Mouse (Mus musculus): ENCODE results near the gene Sgf29. TPM values are rescaled to one million over a fixed set of nuclear protein-coding genes. Genes with fewer than 3 reads are reported as not detected.

Sgf29 gene
- polyA plus RNA-seq, 1 experiment from 2014 or later, result 53.7 TPM

GRCm38 (mm10) chr7:126645708-126646107 lies 3.4 kb upstream of the Sgf29 start:
- ATAC-seq (replicated peaks; ENCODE audit: low FRiP score) (no peak), DNase-seq (ENCODE audit: low spot score) (no peak)
- Histone ChIP-seq H3K4me2 (no peak overlapping the region), H3K27ac (ENCODE audit: low read depth, low read length) (no peak overlapping the region), H3K4me3 (ENCODE audit: low read depth, low read length) (no peak overlapping the region), H3K27me3 (replicated peaks; ENCODE audit: control insufficient read depth, insufficient read depth, low read length) (no peaks in the 10 kb centered on the region), H3K4me1 (replicated peaks; ENCODE audit: control insufficient read depth, insufficient read depth, low read length) (peaks cover 14% of the 10 kb centered on the region), H3K36me3 (ENCODE audit: control insufficient read depth, insufficient read depth, low read length) (no peaks in the 10 kb centered on the region), H3K9ac (ENCODE audit: low read depth, low read length) (no peak overlapping the region), H3K9me3 (ENCODE audit: control insufficient read depth, low read length) (no peaks in the 10 kb centered on the region)
- WGBS, result 57% methylated on average over 5 of the region's 5 CpGs

GRCm38 (mm10) chr7:126648486-126648885 lies 623 bp upstream of the Sgf29 start:
- ATAC-seq (replicated peaks; ENCODE audit: low FRiP score) (no peak), DNase-seq (ENCODE audit: low spot score) (no peak)
- Histone ChIP-seq H3K9ac (ENCODE audit: low read depth, low read length) (no peak overlapping the region), H3K36me3 (ENCODE audit: control insufficient read depth, insufficient read depth, low read length) (no peaks in the 10 kb centered on the region; the same call in 1 of the 2 replicates), H3K4me2 (peak overlapping the region; percentile 93), H3K9me3 (ENCODE audit: control insufficient read depth, low read length) (no peaks in the 10 kb centered on the region), H3K4me1 (replicated peaks; ENCODE audit: control insufficient read depth, insufficient read depth, low read length) (peaks cover 19% of the 10 kb centered on the region), H3K4me3 (ENCODE audit: low read depth, low read length) (no peak overlapping the region), H3K27me3 (replicated peaks; ENCODE audit: control insufficient read depth, insufficient read depth, low read length) (no peaks in the 10 kb centered on the region), H3K27ac (ENCODE audit: low read depth, low read length) (no peak overlapping the region)
- 75% methylated on average over 4 of the region's 4 CpGs for WGBS

DNA sequence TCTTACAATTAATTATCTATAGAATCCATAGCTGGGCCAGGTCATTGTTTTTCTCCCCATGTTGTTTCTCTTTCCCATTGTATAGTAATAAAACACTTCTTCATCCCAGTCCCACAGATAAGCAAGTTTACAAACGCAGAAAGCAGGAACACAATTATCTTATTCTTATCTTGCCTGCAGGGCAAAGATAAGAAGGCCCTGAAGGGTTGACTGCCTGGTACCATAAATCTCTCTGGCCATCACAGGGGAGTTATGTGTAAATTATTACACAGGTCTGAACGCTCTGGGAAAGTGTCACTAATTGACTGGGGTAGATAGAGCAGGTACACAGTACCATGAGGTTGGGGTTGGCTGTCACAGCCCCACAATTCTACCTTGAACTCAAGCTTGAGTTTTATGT lies 1.7 kb downstream of the Sgf29 start:
- Histone ChIP-seq H3K4me3 (ENCODE audit: low read depth, low read length) (peak overlapping the region; percentile 21; the same call in 1 of the 2 replicates), H3K4me1 (replicated peaks; ENCODE audit: control insufficient read depth, insufficient read depth, low read length) (peaks cover 27% of the 10 kb centered on the region), H3K27me3 (replicated peaks; ENCODE audit: control insufficient read depth, insufficient read depth, low read length) (no peaks in the 10 kb centered on the region), H3K9me3 (ENCODE audit: control insufficient read depth, low read length) (no peaks in the 10 kb centered on the region), H3K27ac (ENCODE audit: low read depth, low read length) (no peak overlapping the region), H3K4me2 (peak overlapping the region; percentile 93), H3K9ac (ENCODE audit: low read depth, low read length) (no peak overlapping the region), H3K36me3 (ENCODE audit: control insufficient read depth, insufficient read depth, low read length) (no peaks in the 10 kb centered on the region; the same call in 1 of the 2 replicates)
- 8% methylated on average over 2 of the region's 2 CpGs for WGBS
- DNase-seq (ENCODE audit: low spot score) (no peak), ATAC-seq (replicated peaks; ENCODE audit: low FRiP score) (peak; percentile 32; the same call in 1 of the 2 replicates)

- WGBS, result 71% methylated on average over 2 of the region's 2 CpGs
- H3K9ac ChIP-seq (ENCODE audit: low read depth, low read length), result no peak overlapping the region
- no peaks in the 10 kb centered on the region for H3K9me3 ChIP-seq (ENCODE audit: control insufficient read depth, low read length)
- no peaks in the 10 kb centered on the region; the same call in 1 of the 2 replicates for H3K36me3 ChIP-seq (ENCODE audit: control insufficient read depth, insufficient read depth, low read length)
- H3K4me1 ChIP-seq (replicated peaks; ENCODE audit: control insufficient read depth, insufficient read depth, low read length), result peaks cover 30% of the 10 kb centered on the region
- H3K4me3 ChIP-seq (ENCODE audit: low read depth, low read length), result no peak overlapping the region
- H3K27ac ChIP-seq (ENCODE audit: low read depth, low read length), result no peak overlapping the region
- ATAC-seq (replicated peaks; ENCODE audit: low FRiP score), result no peak
- no peaks in the 10 kb centered on the region for H3K27me3 ChIP-seq (replicated peaks; ENCODE audit: control insufficient read depth, insufficient read depth, low read length)
- no peak overlapping the region for H3K4me2 ChIP-seq
- no peak for DNase-seq (ENCODE audit: low spot score)
Measured at GRCm38 (mm10) chr7:126653991-126654390, 4.9 kb downstream of the Sgf29 start.

- H3K27me3 ChIP-seq (replicated peaks; ENCODE audit: control insufficient read depth, insufficient read depth, low read length), result no peaks in the 10 kb centered on the region
- ATAC-seq (replicated peaks; ENCODE audit: low FRiP score) (peak; percentile 39; the same call in 1 of the 2 replicates), DNase-seq (ENCODE audit: low spot score) (no peak)
- no peak overlapping the region for H3K4me3 ChIP-seq (ENCODE audit: low read depth, low read length)
- no peaks in the 10 kb centered on the region for H3K9me3 ChIP-seq (ENCODE audit: control insufficient read depth, low read length)
- no peak overlapping the region for H3K9ac ChIP-seq (ENCODE audit: low read depth, low read length)
- H3K4me1 ChIP-seq (replicated peaks; ENCODE audit: control insufficient read depth, insufficient read depth, low read length), result peaks cover 18% of the 10 kb centered on the region
- no peak overlapping the region for H3K4me2 ChIP-seq
- no peaks in the 10 kb centered on the region; the same call in 1 of the 2 replicates for H3K36me3 ChIP-seq (ENCODE audit: control insufficient read depth, insufficient read depth, low read length)
- peak overlapping the region; percentile 59 for H3K27ac ChIP-seq (ENCODE audit: low read depth, low read length)
- 69% methylated on average over 3 of the region's 3 CpGs for WGBS
Measured at GRCm38 (mm10) chr7:126655695-126656094, 6.6 kb downstream of the Sgf29 start.

GRCm38 (mm10) chr7:126657522-126657921 lies 8.4 kb downstream of the Sgf29 start:
- ATAC-seq (replicated peaks; ENCODE audit: low FRiP score) (no peak), DNase-seq (ENCODE audit: low spot score) (no peak)
- WGBS, result 92% methylated on average over 1 of the region's 1 CpGs
- Histone ChIP-seq H3K9me3 (ENCODE audit: control insufficient read depth, low read length) (no peaks in the 10 kb centered on the region), H3K4me2 (no peak overlapping the region), H3K27ac (ENCODE audit: low read depth, low read length) (no peak overlapping the region), H3K4me3 (ENCODE audit: low read depth, low read length) (no peak overlapping the region), H3K36me3 (ENCODE audit: control insufficient read depth, insufficient read depth, low read length) (0 out of 2 replicates have a peak, but pooled peaks cover 2% of the 10 kb centered on the region), H3K4me1 (replicated peaks; ENCODE audit: control insufficient read depth, insufficient read depth, low read length) (peaks cover 13% of the 10 kb centered on the region), H3K9ac (ENCODE audit: low read depth, low read length) (no peak overlapping the region), H3K27me3 (replicated peaks; ENCODE audit: control insufficient read depth, insufficient read depth, low read length) (no peaks in the 10 kb centered on the region)

GRCm38 (mm10) chr7:126659771-126660170 lies 10.7 kb downstream of the Sgf29 start:
- DNase-seq (ENCODE audit: low spot score) (no peak), ATAC-seq (replicated peaks; ENCODE audit: low FRiP score) (no peak)
- 89% methylated on average over 3 of the region's 3 CpGs for WGBS
- Histone ChIP-seq H3K9me3 (ENCODE audit: control insufficient read depth, low read length) (no peaks in the 10 kb centered on the region), H3K36me3 (ENCODE audit: control insufficient read depth, insufficient read depth, low read length) (peaks cover 7% of the 10 kb centered on the region), H3K27me3 (replicated peaks; ENCODE audit: control insufficient read depth, insufficient read depth, low read length) (no peaks in the 10 kb centered on the region), H3K9ac (ENCODE audit: low read depth, low read length) (no peak overlapping the region), H3K4me1 (replicated peaks; ENCODE audit: control insufficient read depth, insufficient read depth, low read length) (peaks cover 6% of the 10 kb centered on the region; the same call in 1 of the 2 replicates), H3K27ac (ENCODE audit: low read depth, low read length) (no peak overlapping the region), H3K4me3 (ENCODE audit: low read depth, low read length) (no peak overlapping the region), H3K4me2 (no peak overlapping the region)

DNA sequence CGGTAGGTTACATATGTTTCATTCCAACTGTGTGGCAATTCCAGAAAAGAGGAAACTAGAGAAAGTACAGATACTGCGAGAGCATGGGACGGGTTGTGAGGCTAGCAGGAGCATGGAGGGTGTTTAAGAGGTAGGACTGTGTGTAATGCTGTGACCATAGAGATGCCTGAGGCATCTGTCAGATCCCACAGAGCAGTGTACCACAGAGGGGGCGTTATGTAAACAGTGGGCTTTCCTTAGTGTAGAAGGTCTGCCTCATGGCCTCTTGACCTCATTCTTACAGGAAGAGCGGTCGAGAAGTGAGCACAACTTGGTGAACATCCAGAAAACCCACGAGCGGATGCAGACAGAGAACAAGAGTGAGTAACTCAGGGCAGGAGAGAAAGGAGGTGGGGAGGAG lies 14.5 kb downstream of the Sgf29 start:
- Histone ChIP-seq H3K27me3 (replicated peaks; ENCODE audit: control insufficient read depth, insufficient read depth, low read length) (no peaks in the 10 kb centered on the region), H3K9me3 (ENCODE audit: control insufficient read depth, low read length) (no peaks in the 10 kb centered on the region), H3K36me3 (ENCODE audit: control insufficient read depth, insufficient read depth, low read length) (peaks cover 20% of the 10 kb centered on the region), H3K27ac (ENCODE audit: low read depth, low read length) (no peak overlapping the region), H3K4me3 (ENCODE audit: low read depth, low read length) (no peak overlapping the region), H3K4me1 (replicated peaks; ENCODE audit: control insufficient read depth, insufficient read depth, low read length) (no peaks in the 10 kb centered on the region), H3K4me2 (no peak overlapping the region), H3K9ac (ENCODE audit: low read depth, low read length) (0 out of 2 replicates have a peak overlapping the region, but pooled peaks have one; percentile 8)
- WGBS, result 75% methylated on average over 8 of the region's 8 CpGs
- no peak for DNase-seq (ENCODE audit: low spot score)
- ATAC-seq (replicated peaks; ENCODE audit: low FRiP score), result no peak

DNA sequence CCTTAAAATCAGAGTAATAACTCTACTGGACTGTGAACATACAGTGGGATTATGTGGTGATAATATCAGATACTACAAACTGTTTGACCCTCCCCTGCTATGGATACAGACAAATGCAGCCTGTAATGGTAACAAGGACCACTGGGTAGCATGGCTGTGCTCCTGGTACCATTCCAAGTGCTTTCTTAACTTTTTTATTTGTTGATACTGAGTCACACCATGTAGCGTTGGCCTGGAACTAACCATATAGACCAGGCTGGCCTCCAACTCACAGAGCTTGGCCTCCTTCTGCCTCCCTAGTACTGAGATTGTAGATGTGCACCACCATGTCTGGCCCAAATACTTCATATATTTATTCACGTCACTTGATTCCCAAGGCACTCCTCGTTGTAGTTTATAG lies 16.2 kb downstream of the Sgf29 start:
- no peaks in the 10 kb centered on the region for H3K9me3 ChIP-seq (ENCODE audit: control insufficient read depth, low read length)
- H3K9ac ChIP-seq (ENCODE audit: low read depth, low read length), result no peak overlapping the region
- DNase-seq (ENCODE audit: low spot score) (no peak), ATAC-seq (replicated peaks; ENCODE audit: low FRiP score) (no peak)
- no peak overlapping the region for H3K27ac ChIP-seq (ENCODE audit: low read depth, low read length)
- WGBS, result 92% methylated on average over 3 of the region's 3 CpGs
- peaks cover 20% of the 10 kb centered on the region for H3K36me3 ChIP-seq (ENCODE audit: control insufficient read depth, insufficient read depth, low read length)
- H3K4me2 ChIP-seq, result no peak overlapping the region
- no peak overlapping the region for H3K4me3 ChIP-seq (ENCODE audit: low read depth, low read length)
- no peaks in the 10 kb centered on the region for H3K27me3 ChIP-seq (replicated peaks; ENCODE audit: control insufficient read depth, insufficient read depth, low read length)
- no peaks in the 10 kb centered on the region for H3K4me1 ChIP-seq (replicated peaks; ENCODE audit: control insufficient read depth, insufficient read depth, low read length)
